Mouse (Mus musculus) left cerebral cortex, adult 9 months (tissue): ENCODE data around the gene Rnf223.
"Not testable (repeated sequence)": the region's sequence is repeated elsewhere in the genome, so short reads cannot be mapped to it uniquely, and the experiment has no call there.

Experiments
- DNase-seq, 2 experiments: peaks; one replicate each; pipeline ENCODE4 v3.0.0; 2022; ENCODE audit warnings: low spot score in 2 of 2

Gene Rnf223

DNA sequence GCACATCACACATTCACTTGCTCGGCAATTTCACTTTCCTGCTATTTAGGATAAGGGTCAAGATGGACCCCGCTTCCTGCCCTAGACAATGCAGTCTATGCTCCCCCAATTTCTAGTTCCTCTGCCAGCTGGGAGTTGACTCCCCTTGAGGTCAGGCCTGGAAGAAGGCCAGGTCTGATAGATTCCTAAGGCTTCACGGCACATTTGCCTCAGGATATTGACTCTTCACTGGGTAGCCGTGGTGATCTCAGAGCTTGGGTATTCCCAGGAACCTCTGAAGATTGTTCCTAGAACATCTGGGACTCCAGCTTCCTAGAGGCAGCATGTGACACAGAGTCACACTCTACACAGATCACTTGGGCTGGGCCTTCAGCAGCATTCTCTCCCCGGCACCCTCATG is 1.6 kb upstream of the Rnf223 start:
- DNase-seq: no peak

DNA sequence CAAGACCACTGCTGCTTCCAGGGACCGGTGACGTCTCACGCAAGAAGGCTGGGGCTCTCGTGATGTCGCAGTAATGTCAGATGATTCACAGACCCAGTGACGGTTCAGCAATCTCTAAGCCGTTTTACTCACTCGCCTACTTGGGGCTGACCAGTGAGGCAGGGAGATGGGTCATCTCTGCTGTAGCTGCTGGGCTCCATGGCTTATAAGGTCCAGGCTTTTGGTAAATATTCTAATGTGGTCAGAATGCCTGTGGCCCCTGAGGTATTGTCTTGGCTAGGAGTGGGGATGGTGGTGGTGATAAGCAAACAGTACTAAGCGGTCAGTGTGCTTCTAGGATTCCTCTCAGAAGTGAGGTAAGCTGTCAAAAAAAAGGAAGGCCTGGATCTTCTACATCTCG is 627 bp downstream of the Rnf223 start:
- DNase-seq: no peak

DNA sequence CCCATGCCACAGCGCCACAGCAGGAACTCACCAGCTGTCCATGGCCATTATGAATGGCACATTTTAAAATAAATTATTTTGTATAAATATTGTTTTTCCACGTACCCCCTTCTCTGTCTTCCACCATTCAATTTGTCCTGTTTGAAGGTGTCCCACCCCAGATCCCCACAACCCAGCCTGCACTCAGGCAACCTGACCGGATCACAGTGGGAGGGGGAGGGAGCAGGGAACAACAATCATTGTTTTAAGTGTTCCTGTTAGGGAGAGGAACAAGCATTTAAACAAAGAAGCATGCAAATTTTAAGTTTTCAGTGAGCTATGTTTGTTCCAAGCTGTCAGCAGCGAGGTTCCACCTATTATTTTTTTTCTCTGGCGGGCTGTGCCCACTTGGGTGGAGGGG is 3.0 kb downstream of the Rnf223 start:
- no peak for DNase-seq

DNA sequence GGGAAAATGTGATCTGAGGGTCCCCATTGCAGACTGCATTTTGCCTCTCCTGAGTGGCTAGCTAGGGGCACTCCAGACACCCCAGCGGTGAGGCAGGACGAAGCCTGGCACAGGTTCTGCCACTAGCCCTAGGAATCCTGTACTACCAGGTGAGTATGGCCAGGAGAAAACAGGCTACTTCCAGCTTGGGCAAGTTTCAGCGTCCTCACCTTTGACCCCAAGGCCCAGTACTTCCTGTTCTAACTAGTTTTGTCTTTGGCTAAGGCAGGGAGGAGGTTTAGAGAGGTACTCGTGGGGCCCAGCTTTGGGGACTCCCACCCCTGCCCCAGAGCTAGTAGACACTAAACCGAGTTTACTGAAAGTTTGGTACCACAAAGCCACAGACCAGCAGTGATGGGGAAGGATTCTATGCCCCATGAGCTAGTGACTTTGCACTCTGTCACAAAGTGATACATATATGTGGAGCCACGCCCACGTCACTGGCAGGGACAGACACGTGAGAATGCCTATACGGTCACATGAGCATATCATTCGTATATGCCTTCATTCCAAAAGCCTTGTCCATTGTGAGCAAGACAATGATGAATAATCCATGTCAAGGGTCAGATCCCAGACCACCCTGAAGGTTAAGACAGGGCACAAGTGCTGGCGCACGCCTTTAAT is 3.8 kb downstream of the Rnf223 start:
- DNase-seq: no peak

DNA sequence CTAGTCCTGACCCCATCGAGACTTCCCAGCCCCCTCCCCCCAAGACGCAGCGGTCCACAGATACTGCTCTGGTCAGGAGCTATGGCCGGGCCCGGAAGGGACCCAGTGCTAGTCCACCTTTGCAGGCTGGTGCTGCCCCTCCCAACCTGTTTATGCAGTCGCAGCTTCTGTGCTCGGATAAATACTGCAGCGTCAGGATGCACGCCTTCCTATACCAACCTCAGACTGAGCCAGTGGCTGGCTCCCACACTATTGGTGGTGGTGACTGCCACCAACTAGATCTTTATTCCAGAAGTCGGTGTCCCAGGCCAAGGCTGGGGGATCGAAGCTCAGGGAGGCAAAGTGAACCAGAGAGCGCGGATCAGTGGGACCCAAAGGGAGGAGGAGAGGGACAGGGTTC is 4.8 kb downstream of the Rnf223 start:
- DNase-seq: no peak

DNA sequence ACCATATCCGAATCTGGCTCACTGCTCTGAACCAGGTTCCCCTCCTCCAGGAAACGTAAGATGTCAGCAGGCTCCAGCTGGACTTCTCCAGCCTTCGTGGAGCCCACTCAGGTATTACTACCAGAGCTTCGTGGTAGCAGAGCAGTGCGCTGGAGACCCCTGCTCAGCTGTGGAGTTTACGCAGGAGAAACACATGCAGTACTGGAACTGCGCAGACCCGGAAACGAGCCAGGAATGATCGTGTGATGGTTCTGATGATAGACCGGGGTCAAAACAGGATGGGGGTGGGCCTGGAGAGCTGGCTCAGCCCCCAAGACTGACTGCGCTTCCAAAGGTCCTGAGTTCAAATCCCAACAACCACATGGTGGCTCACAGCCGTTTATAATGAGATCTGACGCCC is 5.5 kb downstream of the Rnf223 start:
- no peak for DNase-seq

DNA sequence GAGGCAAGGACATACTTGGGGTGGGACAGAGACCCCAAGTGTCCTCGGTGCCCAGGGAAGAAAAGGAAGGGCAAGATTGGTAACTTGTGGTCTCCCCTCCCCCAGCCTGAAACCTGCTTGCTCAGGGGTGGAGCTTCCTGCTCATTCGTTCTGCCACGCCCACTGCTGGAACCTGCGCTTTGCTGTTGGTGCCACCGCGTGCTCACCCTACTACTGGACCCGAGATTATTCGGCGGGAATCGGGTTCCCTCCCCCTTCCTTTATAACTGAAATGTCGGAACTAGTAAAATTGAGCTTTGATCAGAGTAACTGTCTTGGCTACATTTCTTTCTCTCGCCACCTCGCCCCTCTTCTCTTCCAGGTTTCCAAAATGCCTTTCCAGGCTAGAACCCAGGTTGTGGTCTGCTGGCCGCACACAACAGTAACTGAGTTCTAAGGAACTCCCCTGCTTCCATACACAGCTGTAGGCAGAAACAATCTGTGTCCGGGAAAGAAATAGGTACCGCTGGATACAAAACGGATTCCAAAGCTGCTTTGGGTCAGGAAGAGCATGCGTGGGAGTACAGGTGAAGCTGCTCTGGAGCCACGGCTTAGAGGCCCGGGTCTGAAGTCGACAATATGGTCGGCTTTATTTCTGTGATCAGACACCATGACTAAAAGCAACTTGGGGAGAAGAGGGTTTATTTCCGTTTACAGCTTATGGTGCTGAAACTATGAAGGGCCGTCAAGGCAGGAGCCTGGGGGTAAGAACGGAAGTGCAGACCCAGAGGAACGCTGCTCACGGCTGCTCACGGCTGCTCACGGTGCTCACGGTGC is 6.2 kb downstream of the Rnf223 start:
- DNase-seq: no peak

DNA sequence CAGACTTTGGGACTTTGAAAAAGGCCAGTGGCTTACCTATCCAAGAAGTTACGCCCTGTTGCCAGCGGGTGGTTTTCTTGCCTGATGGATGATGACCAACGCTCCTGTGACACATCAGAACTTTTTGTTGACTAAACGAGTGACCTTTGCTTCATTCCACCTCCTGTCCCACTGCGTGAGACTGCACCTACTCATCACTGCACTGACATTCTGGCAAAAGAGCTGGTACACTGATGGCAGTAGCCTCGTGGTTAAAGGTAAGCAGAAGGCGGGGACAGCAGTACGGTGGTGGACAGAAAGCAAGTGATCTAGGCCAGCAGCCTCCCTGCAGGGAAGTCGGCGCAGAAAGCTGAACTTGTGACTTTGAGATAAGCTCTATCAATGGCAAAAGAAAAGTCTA is 20.6 kb downstream of the Rnf223 start:
- DNase-seq: not testable (repeated sequence)

DNA sequence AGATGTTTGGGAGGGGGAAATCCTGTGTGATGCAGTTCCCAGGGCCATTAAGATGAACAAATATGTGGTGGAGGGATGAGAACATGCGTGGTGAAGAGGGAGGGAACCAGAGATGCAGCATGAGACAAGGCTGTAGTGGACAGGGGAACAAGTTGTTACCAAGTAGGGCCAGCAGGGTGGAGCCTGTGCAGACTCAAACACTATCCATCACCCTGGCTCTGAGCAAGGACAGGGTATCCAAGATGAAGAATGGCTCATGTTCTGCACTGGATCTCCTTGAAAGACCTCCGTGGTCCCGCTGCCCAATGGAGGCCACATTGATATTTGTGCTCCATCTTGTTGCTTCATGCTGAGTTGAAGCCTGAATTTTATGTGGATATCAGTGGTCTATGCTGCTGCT is 24.5 kb downstream of the Rnf223 start:
- no peak for DNase-seq

DNA sequence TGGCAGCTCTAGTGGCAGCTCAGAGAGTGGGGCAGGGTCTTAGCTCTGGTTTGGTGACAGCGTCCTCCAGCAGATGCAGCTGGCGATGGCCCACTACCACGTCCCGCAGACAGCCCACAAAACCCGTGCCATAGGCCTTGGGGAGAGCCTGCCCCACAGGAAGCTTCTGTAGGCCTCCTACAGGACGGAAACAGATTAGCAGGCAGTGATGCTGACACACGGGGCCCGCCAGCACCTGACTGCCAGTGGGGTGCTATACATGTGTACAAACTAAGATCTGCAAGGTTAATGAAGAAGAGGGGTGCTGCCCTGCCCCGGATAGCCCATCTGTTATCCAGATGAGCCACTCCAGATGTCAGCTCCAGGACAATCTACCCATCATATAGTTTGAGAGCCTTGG is 36.2 kb downstream of the Rnf223 start:
- DNase-seq: no peak

DNA sequence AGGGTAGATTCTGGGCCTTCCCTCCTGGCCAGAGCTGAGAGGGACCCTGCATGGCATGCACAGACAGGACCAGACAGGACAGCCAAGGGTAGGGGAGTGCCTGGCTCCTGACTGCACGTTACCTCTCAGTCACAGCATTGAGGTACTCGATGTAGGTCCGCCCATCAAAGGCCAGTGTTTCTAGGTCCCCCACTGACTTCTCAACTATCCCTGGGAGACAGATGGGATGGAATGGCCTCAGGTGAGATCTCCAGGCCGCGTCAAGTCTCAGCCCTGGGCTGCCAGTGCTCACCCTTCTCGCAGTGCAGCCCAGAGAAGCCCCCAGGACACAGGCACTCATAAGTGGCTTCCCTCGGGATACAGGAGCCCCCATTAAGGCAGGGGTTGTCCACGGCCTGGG is 38.3 kb downstream of the Rnf223 start:
- DNase-seq: no peak

DNA sequence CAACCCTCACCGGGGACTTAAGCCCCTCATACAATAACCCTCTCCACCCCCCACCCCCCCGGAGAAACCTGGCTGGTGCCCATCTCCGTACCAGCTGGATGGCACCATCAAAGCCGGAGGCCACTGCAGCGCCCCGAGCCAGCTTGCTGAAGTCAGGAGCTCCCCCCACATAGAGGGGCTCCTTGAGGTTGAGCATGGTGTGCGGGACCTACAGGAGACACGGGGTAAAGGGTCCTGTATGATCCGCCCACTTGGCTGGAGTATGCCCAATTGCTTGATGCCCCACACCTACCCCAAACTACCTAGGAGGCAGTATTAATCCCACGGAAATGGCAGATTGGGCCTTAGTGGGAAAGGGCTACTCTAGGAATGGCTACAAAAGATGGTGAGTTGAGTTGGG is 38.8 kb downstream of the Rnf223 start:
- no peak for DNase-seq

DNA sequence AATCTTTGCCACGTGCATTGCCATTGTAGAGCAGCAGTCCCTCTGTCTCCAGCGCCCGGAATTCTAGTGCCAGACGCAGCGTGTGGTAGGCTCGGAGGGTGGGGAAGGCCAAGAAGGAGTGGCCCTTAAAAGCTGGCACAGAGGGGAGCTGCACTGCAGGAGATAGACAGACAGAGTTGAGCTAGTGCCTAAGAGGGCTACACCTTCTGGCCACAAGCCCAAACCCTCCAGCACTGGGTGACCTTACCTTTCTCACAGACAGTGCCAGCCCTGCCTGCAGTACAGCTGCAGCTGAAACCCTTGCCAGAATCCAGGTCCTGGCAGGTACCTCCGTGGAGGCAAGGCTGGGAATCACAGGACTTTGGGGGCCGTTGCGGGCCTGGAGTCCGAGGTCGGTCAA is 41.5 kb downstream of the Rnf223 start:
- no peak for DNase-seq

DNA sequence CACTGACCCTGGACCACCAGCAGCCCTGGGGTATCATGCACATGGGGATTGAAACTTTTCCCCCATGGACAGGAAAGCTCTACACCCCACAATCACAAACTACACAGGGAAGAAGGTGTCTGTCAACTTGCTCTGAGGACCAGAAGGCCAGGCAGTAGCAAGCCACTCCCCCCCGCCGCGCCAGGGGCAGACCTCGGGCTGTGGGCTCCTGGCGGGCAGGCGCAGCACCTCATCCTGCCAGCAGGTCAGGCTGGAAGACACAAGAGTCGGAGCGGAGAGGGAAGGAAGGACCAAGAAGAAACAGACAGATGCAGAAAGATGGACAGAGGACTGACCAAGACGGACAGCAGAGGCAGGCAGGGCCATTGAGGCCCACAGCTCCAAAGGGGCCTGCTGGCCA is 47.3 kb downstream of the Rnf223 start:
- DNase-seq: no peak
